Mouse (Mus musculus) embryonic facial prominence, embryonic 14.5 days (tissue): ENCODE results near the gene Fut4. TPM values are rescaled to one million over a fixed set of nuclear protein-coding genes. Genes with fewer than 3 reads are reported as not detected.
A peak's percentile ranks its signal among the peaks of the same experiment; 100 is the strongest.

ENCODE experiments used
- ATAC-seq: fragments of 200-750 bp; cut with Nextera tagmentation; 2 replicates; pipeline ENCODE4 v1.8.0; 2017; ENCODE audit warnings: low read depth, moderate number of reproducible peaks, moderate TSS enrichment
- DNase-seq: peaks from one replicate; pipeline ENCODE4 v3.0.0-alpha.2; 2015; ENCODE audit warnings: low spot score
- H3K27ac ChIP-seq: fragments of 300-500 bp; sonication (generic); replicated peaks from 2 replicates; pipeline ENCODE4 v1.5.1; 2014; ENCODE audit warnings: low read depth, mild to moderate bottlenecking, low read length, moderate library complexity
- H3K27me3 ChIP-seq: fragments of 300-500 bp; sonication (generic); replicated peaks from 2 replicates; pipeline ENCODE4 v1.6.1; 2014; ENCODE audit warnings: low read length; ENCODE audit not compliant: control insufficient read depth, insufficient read depth
- H3K36me3 ChIP-seq: fragments of 300-500 bp; sonication (generic); 2 replicates; pipeline ENCODE4 v1.6.1; 2014; ENCODE audit warnings: low read length, mixed read lengths; ENCODE audit not compliant: control insufficient read depth, insufficient read depth
- H3K4me1 ChIP-seq: fragments of 300-500 bp; sonication (generic); 2 replicates; pipeline ENCODE4 v1.6.1; 2014; ENCODE audit warnings: antibody characterized with exemption, low read length; ENCODE audit not compliant: control insufficient read depth, insufficient read depth
- H3K4me2 ChIP-seq: fragments of 300-500 bp; sonication (generic); 2 replicates; pipeline ENCODE4 v1.6.1; 2014; ENCODE audit warnings: low read depth, mild to moderate bottlenecking, low read length, moderate library complexity, mixed read lengths
- H3K4me3 ChIP-seq: fragments of 300-500 bp; sonication (generic); 2 replicates; pipeline ENCODE4 v1.5.1; 2014; ENCODE audit warnings: low read depth, mild to moderate bottlenecking, low read length
- H3K9ac ChIP-seq: fragments of 300-500 bp; sonication (generic); 2 replicates; pipeline ENCODE4 v1.6.1; 2014; ENCODE audit warnings: low read depth, mild to moderate bottlenecking, low read length, moderate library complexity, mixed read lengths
- H3K9me3 ChIP-seq: fragments of 300-500 bp; sonication (generic); 2 replicates; pipeline ENCODE4 v1.6.1; 2016; ENCODE audit warnings: low read length; ENCODE audit not compliant: control insufficient read depth
- WGBS: fragments of 180-500 bp; shearing (Covaris S2); extraction: QIAGEN DNeasy Blood & Tissue Kit; methylation state at CpG from one replicate; pipeline ENCODE4 v1.1.7; 2014; 5-methylcytosine and 5-hydroxymethylcytosine counted together
- polyA plus RNA-seq: library from polyadenylated mRNA; unstranded; fragments of >200 nt; fragmentation: Nextera tagmentation; extraction: Ambion mirVana; gene quantifications from 2 replicates; pipeline ENCODE4 v1.2.1, GENCODE M21; 2014

Fut4 gene
- 1.9 and 2.1 TPM in 2 replicates for polyA plus RNA-seq

GRCm38 (mm10) chr9:14752001-14752522, at the start of gene Fut4:
Gene Fut4, minus strand, starts transcription at chr9:14752393.
- Histone ChIP-seq H3K9ac (peak within 1 kb of the TSS; percentile 73), H3K27ac (no peak within 1 kb of the TSS), H3K36me3 (no peaks in the 10 kb centered on the region), H3K4me3 (peak within 1 kb of the TSS; percentile 57), H3K27me3 (peaks cover 6% of the 10 kb centered on the region; the same call in 1 of the 2 replicates), H3K4me2 (peak within 1 kb of the TSS; percentile 91), H3K4me1 (no peaks in the 10 kb centered on the region; the same call in none of the 2 replicates), H3K9me3 (no peaks in the 10 kb centered on the region)
- 0% methylated on average over 15 of the region's 28 CpGs for WGBS
- DNase-seq (peak; percentile 44), ATAC-seq (peak; percentile 66)

GRCm38 (mm10) chr9:14787356-14787755, 35.2 kb upstream of the Fut4 start:
- Histone ChIP-seq H3K9me3 (no peaks in the 10 kb centered on the region), H3K36me3 (peaks cover 59% of the 10 kb centered on the region), H3K4me3 (no peak overlapping the region), H3K27me3 (no peaks in the 10 kb centered on the region), H3K4me2 (no peak overlapping the region), H3K9ac (no peak overlapping the region), H3K4me1 (no peaks in the 10 kb centered on the region), H3K27ac (no peak overlapping the region)
- 91% methylated on average over 6 of the region's 6 CpGs for WGBS
- DNase-seq (no peak), ATAC-seq (no peak)

GRCm38 (mm10) chr9:14784039-14785002, 32.1 kb upstream of the Fut4 start, which contains the start of the genes Mre11a and Ankrd49:
Gene Mre11a, plus strand, starts transcription at chr9:14784654.
Gene Ankrd49, minus strand, starts transcription at chr9:14784856.
- peak within 1 kb of the TSS; percentile 96 for H3K27ac ChIP-seq
- ATAC-seq: peak; percentile 100
- no peaks in the 10 kb centered on the region for H3K27me3 ChIP-seq
- H3K4me3 ChIP-seq: peak within 1 kb of the TSS; percentile 55
- H3K4me1 ChIP-seq: no peaks in the 10 kb centered on the region
- WGBS: under 1% methylated on average over 62 of the region's 62 CpGs
- H3K9me3 ChIP-seq: no peaks in the 10 kb centered on the region
- H3K4me2 ChIP-seq: peak within 1 kb of the TSS; percentile 65
- DNase-seq: peak; percentile 99
- H3K36me3 ChIP-seq: peaks cover 55% of the 10 kb centered on the region
- H3K9ac ChIP-seq: peak within 1 kb of the TSS; percentile 78

GRCm38 (mm10) chr9:14778341-14778740, 26.1 kb upstream of the Fut4 start:
- Histone ChIP-seq H3K4me3 (no peak overlapping the region), H3K4me1 (no peaks in the 10 kb centered on the region), H3K36me3 (peaks cover 27% of the 10 kb centered on the region), H3K4me2 (no peak overlapping the region), H3K9me3 (no peaks in the 10 kb centered on the region), H3K27me3 (no peaks in the 10 kb centered on the region), H3K27ac (no peak overlapping the region), H3K9ac (no peak overlapping the region)
- DNase-seq (no peak), ATAC-seq (no peak)
- WGBS: 38% methylated on average over 13 of the region's 13 CpGs

- ATAC-seq: no peak
Observed at GRCm38 (mm10) chr9:14773813-14774212, 21.6 kb upstream of the Fut4 start.

GRCm38 (mm10) chr9:14772074-14772473, 19.9 kb upstream of the Fut4 start:
- 93% methylated on average over 2 of the region's 2 CpGs for WGBS
- DNase-seq (no peak), ATAC-seq (no peak)
- no peaks in the 10 kb centered on the region for H3K27me3 ChIP-seq
- no peaks in the 10 kb centered on the region for H3K36me3 ChIP-seq
- H3K9ac ChIP-seq: no peak overlapping the region
- H3K4me3 ChIP-seq: no peak overlapping the region
- H3K27ac ChIP-seq: no peak overlapping the region
- no peaks in the 10 kb centered on the region for H3K9me3 ChIP-seq
- H3K4me1 ChIP-seq: peaks cover 5% of the 10 kb centered on the region; the same call in 1 of the 2 replicates
- no peak overlapping the region for H3K4me2 ChIP-seq

More at GRCm38 (mm10) chr9:14773813-14774212, 21.6 kb upstream of the Fut4 start:
- DNase-seq: no peak
- peaks cover 5% of the 10 kb centered on the region; the same call in 1 of the 2 replicates for H3K4me1 ChIP-seq
- 47% methylated on average over 2 of the region's 2 CpGs for WGBS
- no peak overlapping the region for H3K4me3 ChIP-seq
- no peak overlapping the region for H3K9ac ChIP-seq
- H3K36me3 ChIP-seq: no peaks in the 10 kb centered on the region
- no peaks in the 10 kb centered on the region for H3K9me3 ChIP-seq
- H3K4me2 ChIP-seq: no peak overlapping the region
- H3K27ac ChIP-seq: no peak overlapping the region
- H3K27me3 ChIP-seq: no peaks in the 10 kb centered on the region

- H3K4me1 ChIP-seq: peaks cover 5% of the 10 kb centered on the region; the same call in 1 of the 2 replicates
- peak within 1 kb of the TSS; percentile 8 for H3K4me2 ChIP-seq
- no peaks in the 10 kb centered on the region for H3K27me3 ChIP-seq
- no peaks in the 10 kb centered on the region for H3K36me3 ChIP-seq
- DNase-seq (peak; percentile 34), ATAC-seq (peak; percentile 77)
- WGBS: 19% methylated on average over 23 of the region's 23 CpGs
- no peak within 1 kb of the TSS for H3K4me3 ChIP-seq
- no peak within 1 kb of the TSS for H3K9ac ChIP-seq
- no peak within 1 kb of the TSS for H3K27ac ChIP-seq
- H3K9me3 ChIP-seq: no peaks in the 10 kb centered on the region
Observed at GRCm38 (mm10) chr9:14770803-14771471, 18.7 kb upstream of the Fut4 start, which contains the start of gene 1700012B09Rik. Gene 1700012B09Rik, minus strand, starts transcription at chr9:14771030.

- no peaks in the 10 kb centered on the region for H3K27me3 ChIP-seq
- no peak overlapping the region for H3K27ac ChIP-seq
- no peaks in the 10 kb centered on the region for H3K9me3 ChIP-seq
- no peak overlapping the region for H3K4me3 ChIP-seq
- ATAC-seq (0 out of 2 replicates have a peak, but pooled peaks have one; percentile 59), DNase-seq (peak; percentile 53)
- no peaks in the 10 kb centered on the region for H3K36me3 ChIP-seq
- 28% methylated on average over 4 of the region's 6 CpGs for WGBS
- H3K4me1 ChIP-seq: peaks cover 5% of the 10 kb centered on the region; the same call in 1 of the 2 replicates
- no peak overlapping the region for H3K9ac ChIP-seq
- no peak overlapping the region for H3K4me2 ChIP-seq
Observed at GRCm38 (mm10) chr9:14769811-14770210, 17.6 kb upstream of the Fut4 start.
